Mouse (Mus musculus) layer of hippocampus, adult 18-20 months (tissue): ENCODE measurements around the gene Hspb9. TPM values are rescaled to one million over a fixed set of nuclear protein-coding genes. Genes with fewer than 3 reads are reported as not detected.

ENCODE experiments used
- DNase-seq, 2 experiments: peaks; one replicate each; pipeline ENCODE4 v3.0.0; 2022; ENCODE audit warnings: low spot score in 2 of 2
- long read RNA-seq: library from polyadenylated mRNA; stranded (forward); transcript quantifications from one replicate; pipeline ENCODE4 v2.0.0, GENCODE M21; 2021
- total RNA-seq, 2 experiments: library from RNA; stranded (reverse); gene quantifications; 2 replicates each; pipeline ENCODE4 v1.2.3; 2021

Gene Hspb9
- total RNA-seq: not detected
- long read RNA-seq: 0 reads

DNA sequence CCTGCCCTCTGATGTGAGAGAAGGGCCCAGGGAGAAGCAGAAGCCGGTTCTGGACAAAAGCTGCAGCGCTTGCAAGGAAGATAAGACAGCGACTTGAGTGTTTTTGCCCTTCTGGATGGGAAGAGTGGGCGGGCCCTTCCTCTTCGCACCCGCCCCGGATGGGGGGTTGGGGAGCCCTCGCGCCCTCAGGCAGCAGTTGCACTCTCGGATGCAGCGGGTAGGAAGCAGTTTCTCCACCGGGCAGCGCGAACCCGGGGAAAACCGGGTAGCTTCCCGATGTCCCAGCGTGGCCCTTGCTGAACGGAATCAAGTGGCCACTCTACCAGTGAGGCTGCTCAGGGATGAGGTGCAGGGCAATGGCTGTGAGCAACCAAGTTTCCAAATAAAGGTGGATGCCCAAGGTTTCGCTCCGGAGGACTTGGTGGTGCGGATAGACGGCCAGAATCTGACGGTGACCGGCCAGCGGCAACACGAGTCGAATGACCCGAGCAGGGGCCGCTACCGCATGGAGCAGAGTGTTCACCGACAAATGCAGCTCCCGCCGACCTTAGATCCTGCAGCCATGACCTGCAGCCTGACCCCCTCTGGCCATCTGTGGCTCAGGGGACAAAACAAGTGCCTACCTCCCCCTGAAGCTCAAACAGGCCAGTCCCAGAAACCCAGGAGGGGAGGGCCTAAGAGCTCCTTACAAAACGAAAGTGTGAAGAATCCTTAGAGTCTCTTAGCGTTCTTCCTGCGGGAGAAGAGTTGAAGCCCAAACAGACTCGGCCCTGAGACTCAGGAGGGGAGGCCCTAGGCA is at the start of gene Hspb9:
Gene Hspb9, plus strand, starts transcription at position 116 of the 799 bp plus-strand sequence.
- DNase-seq: peak in 1 of 2 experiments; percentile 46

DNA sequence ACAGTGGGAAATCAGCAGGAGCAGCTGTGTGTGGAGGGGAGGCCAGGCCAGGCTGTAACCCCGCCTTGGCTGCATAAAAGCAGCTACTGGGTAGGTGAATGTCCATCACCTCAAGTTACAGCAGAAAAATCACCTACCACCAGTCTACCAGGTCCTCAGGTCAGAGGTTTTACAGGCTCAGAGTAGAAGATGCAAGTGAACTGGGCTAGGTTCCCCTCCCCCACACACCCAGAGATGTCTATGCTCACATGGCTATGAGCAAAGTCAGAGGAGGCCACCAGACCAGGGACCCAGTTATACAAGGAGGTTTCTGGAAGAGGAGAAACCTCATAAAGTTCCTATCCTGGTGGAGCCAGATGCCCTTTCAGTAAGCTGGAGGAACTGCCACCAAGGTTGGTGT is 42.6 kb upstream of the Hspb9 start:
- no peak for DNase-seq

DNA sequence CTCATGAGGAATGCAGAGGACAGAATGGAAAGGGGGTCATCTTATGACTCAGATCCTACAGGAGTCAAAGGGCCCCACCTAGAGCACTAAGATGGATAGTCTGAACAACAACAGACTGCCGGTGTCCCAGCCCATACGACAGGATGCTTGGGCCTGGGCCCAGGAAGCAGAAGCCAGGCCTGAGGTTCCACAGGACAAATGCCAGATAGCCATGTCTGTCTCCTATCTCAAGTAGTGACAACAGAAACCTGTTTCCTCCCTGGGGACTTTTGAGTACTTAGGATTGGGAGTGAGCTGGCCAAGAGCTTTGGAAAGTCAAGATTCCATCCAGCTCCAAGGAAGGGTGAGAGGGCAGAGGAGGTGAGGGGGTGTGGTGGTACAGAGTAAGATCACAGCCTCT is 41.7 kb upstream of the Hspb9 start:
- DNase-seq: no peak

DNA sequence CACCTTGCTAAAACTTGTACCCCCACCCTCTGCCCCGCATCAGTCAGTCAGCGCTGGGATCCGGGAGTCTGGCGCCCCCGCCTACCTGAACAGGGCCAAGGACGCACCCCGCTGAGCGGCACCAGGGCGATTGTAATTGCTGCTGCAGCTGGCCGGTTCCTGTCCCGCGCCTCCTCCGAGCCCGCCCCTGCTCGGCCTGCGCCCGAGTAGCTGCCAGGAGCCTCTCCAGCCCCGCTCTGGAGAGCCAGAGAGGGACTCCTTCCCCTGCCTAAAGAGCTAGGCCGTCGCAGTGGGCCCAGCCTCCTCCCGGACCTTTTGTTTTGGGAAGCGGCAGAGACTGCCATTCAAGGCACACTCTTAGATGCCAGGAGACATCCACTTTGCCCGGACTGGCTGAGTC is 40.5 kb upstream of the Hspb9 start:
- DNase-seq: no peak

DNA sequence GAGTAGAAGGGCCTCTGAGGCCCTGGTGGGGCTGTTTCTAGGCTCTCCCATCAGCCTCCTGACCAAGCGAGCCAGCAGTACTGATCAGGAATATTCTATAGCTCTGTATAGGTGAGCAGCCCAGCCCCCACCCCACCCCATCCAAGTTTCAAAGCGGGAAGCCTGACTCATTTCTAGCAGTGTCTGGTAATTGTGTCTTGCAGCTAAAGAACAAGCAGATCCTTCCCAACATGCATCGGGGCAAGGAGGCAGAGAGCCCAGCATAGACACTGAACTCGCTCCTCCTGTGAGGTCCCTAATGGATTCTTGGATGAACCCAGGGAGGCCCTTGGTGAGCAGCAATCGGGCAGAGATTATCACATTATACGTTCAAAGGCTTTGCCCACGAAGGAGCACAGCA is 35.8 kb upstream of the Hspb9 start:
- DNase-seq: peak in 1 of 2 experiments; percentile 18

DNA sequence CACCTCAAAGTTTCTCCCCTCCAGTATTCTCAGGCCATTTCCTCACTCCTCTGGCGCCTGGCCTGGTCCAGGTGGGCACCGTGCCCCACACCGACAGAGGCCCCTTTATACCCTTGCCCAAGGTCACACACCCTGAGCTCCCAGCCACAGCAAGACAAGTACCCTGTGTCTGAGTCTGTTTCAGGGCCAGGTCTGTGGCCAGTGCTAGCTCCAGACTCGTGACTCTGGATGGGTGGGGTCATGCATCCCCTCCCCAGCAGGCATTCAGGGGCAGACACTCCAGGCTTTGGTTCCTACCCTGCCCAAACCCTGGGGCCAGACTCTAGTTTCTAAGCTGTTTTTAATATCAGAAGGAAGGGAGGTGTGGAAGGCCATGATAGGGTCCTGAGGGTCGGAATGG is 31.8 kb upstream of the Hspb9 start:
- no peak for DNase-seq

DNA sequence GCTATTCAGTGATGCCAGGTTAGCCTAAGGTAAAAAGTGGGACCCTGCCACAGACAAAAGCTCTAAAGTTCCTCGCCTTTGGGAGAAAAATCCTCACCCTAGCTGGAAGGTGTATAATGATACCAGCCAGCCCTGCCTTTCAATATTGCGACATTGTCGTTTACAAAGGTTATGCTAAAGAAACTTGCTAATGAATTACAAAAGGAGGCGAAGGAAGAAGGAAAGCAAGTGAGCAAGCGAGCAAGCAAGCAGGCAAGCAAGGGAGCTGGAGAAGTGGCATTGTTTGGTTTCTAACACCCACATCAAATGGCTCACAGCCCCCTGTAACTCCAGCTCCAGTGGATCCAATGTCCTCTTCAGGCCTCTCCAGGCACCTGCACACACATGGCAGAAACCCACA is 31.1 kb upstream of the Hspb9 start:
- DNase-seq: no peak

DNA sequence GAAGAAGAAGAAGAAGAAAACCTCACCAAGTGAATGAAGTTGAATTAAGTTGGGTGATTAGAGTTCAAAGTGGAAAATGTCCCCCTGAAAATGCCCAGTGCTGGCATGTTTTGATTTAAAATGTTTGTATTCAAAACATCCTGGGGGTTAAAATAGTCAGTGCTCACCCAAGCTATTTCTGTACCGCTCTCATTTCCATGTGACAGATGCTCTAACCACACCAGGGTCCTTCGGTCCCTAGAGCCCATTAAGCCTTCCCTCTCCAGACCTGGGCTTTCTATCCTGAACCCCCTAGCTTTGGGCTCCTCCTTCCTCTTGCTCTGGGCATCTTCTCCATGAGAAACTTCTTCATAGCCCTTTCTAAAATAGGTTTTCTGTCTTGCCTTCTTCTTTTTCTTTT is 29.6 kb upstream of the Hspb9 start:
- DNase-seq: no peak

DNA sequence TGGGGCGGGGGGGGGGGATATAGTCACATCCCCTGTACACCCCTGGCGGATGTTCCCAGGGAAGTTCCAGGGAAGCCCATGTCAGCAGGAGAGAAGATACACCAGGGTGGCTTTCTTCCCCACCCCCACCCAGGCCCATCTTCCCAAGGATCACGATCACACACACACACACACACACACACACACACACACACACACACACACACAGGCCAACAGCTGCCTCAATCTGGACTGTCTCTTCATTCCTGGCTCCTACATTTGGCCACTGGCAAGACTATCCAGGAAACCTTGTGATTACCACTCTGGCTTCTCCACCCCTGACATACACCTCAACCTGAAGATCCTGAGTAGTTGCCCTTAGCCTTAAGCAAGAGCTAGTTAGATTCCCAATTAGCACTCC is 28.3 kb upstream of the Hspb9 start:
- no peak for DNase-seq

DNA sequence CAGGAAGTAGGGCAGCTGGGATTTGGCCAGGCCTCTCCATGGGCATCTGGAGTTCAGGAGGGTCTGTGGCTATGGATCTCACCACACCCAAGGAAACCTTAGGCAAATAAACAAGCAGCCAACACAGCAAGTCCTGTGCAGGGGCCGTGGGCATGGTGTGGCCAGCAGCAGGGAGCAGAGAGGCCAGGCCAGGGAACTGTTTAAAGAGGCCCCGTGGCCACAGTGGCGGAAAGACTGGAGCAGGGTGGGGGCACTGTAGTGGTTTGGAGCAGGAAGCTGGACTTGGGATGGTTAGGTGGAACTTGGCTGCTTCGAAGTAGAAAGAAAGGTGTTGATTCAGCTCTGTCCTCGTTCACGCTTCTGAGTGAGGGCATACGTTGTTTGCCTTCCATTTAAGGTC is 26.4 kb upstream of the Hspb9 start:
- DNase-seq: no peak

DNA sequence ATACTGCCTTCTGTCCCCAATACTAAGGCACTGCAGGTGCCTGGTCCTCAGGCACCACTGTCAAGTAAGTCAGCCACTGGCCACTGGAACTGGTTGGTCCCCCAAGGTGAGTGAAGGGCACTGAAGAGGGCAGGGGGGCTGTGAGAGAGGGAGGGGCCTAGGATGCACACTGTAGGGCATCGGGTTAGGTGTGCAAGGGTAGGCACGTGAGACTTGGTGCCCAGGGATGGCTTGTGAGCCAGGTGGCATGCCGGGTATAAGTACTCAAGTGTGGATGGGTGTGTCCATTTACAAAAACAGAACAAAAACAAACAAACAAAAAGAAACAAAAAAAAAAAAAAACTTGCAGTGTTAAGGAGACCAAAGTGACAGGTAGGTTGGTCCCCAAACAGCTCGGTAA is 25.2 kb upstream of the Hspb9 start:
- DNase-seq: no peak

DNA sequence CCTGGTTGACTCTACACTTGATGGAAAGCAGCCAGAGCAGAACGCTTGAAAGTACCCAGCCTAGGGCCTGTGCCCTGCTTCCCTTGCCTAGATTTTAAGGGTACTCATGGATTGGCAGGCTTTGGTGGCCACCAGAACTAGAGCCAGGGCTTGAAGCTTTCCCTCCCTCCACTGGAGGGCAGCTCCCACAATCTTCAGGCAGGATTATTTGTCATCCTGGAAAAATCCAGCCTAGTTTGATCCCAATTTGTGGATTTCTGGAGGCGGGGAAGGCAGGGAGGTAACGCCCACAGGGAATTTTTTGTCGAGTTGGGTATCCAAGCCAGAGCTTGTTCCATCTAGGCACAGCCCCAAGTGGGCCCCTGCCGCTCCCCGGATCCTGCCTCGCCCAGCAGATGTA is 23.3 kb upstream of the Hspb9 start:
- DNase-seq: no peak

DNA sequence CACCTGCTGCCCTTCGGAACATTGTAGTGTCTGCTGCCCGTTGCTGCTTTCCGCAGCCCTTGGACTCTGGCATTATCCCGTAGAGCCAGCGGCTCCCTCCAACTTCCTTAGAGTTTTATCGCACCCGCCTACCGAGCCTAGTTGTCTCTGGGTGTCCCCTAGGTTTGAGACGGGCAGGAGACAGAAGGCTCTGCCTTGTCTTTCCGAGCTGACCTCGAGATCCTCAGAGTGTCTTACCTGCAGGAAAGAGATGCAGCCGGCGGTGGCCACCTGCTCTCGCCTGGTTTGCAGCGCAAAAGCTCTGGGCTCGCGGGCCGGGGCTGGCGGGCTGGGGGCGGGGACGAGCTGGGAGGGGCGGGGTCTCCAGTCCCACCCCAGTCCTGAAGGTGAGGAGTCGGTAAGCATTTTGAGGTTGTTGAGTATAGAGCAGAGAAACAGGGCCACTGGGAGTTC is 21.5 kb upstream of the Hspb9 start, which contains the start of gene Zfp385c:
Gene Zfp385c, minus strand, starts transcription at position 292 of the 453 bp plus-strand sequence.
- no peak for DNase-seq

DNA sequence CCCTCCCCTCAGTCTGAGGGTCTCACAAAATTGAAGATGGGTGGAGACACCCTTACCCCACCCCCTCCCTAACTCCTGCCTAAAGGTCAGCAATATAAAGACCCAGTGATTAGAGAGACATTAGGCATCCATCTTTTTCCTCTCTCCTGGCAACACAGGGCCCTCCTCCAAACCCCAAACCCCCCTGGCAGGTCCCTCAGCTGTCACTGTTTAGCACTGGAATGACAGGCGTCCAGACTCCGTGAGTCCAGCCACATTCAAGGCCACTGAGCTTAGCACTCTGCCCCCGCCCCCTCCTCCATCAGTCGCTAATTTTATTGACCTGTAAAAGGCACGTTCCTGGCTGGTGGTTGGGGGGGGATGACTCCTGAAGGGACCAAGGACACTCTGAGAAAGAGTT is 20.5 kb upstream of the Hspb9 start:
- DNase-seq: no peak

DNA sequence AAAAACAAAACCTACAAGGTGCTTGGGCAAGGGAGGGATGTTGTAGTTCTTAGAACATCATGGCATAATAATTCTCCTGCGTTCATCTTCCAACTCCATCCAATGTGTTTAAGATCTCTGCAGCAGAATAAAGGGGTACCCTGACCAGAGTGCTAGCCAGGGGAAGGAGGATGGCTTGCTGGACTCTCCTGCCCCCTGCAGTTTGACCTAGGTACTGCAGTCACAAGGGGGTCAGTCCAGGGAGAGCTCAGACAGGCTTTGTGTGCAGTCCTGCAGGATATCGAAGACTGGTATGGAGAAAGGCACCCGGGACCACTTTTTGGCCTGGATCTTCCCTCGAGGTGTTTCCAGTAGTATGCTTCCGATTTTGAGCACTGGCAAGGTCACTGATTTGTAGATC is 18.7 kb upstream of the Hspb9 start:
- peak in 1 of 2 experiments; percentile 79 for DNase-seq

DNA sequence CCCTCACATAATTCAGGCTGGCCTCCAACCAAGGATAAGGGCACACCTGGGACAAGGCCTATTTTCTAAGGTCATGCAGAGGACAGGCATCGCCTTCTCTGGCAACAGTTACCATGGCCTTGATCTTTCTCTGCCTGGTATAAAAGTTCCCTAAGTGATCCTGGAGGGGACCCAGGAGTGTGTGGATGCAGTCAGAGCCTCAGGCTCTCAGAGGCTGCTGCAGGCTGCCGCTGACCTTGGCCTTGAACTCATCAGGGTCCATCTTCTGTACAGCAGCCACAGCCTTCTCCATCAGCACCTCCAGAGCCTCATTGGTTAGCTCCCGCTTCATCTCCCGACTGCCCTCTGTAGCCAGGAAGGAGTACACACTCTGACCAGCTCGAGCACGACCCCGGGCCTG is 15.7 kb upstream of the Hspb9 start:
- no peak for DNase-seq

DNA sequence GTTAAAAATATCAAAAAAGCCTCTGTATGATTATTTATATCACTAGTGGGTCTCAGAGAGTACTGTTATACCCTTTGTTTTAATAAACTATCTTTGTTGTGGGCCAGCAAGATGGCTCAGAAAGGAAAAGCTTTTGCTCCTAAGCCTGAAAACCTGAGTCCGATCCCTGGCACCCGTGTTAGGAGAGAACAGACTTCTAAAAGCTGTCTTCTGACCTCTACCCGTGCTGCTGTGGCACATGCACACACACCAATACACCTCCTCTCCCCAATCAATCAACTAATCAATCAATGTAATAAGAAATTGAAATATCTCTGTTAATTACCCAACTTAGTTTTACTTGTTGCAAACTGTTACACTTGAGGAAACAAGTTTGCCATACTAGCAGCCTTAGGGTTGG is 12.9 kb upstream of the Hspb9 start:
- DNase-seq: no peak

DNA sequence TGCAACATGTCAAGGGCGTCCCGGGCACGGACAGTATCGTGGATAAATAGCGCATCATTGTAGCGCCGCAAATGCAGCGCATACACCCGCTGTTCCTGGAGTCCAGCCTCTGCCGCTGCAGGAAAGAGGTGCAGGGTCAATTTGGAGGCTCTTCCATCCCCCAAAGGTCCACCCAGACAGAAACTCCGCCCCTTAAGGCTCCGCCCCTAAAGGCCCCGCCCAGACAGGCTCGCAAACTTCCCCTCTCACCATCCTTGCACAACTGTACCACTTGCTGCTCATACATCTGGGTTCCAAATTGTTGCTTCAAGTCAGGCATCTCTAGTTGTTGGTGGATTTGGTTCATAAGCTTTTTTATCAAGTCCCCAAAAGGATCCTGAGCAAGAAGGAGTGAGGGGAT is 12.3 kb upstream of the Hspb9 start:
- no peak for DNase-seq

DNA sequence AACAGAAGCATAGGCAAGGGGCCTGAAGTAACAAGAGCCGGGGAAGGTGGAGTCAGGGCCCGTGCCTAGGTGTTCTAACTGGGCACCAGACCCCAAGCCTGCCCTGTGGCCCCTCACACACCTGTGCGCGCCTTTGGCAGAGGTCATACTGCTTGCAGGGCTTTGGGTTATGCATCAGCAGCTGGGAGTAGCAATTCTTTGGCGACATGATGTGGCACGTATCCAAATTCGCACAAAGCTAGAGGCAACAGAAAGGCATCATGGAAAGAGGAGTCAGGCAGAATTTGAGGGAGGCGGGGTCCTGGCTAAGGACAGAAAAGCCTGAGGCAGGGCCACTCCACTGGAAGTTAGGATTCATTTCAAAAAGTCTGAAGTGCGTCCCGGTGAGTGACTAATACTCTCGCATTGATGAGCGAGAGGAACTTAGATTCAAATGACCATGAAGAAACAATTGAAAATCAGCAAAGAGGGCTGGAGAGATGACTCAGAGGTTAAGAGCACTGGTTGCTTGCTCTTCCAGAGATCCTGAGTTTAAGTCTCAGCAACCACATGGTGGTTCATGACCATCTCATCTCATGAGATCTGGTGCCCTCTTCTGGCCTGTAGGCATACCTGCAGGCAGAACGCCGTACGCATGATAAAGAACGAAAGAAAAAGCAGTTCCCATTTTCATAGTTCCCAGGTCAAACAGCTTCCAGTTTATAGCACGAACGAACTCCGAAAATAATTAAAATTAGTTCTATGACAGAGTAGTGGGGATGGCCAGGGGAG is 11.4 kb upstream of the Hspb9 start:
- peak in 1 of 2 experiments; percentile 78 for DNase-seq

DNA sequence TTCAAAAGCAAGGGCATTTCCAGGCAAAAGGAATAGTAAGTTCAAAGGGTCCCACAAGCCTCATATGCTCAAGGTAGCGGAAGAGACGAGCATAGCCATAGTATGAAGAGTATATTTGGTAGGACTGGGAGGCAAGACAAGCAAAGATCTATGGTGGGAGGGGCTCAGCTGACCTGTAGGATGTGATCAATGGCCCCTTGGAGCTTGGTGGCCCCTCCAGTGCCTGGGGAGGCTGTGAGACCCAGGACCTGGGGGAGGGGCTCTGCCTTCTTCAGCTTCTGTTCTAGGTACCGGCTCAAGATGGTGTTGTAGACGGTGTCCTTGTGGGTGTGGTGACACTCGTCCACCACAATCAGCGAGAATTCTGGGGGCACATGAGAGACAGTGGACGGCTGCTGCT is 10.7 kb upstream of the Hspb9 start:
- DNase-seq: no peak

DNA sequence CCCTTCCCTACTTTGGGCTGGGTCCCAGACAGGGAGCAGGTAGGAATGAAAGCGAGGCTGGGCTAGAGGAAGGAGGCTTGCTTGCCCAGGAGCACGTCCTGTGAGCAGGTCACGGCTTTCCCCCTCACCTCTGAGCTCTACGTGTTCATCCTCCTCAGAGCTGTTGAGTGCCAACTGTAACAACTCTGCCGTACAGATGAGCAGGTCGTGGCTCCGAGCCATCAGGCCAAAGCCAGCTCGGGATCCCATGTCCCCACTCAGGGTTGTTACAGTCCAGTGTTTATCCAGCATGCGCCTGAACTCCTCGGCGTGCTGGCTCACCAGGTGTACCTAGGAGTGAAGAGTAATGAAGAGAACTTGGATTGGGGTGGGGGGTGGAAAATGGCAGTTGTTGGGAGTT is 10.3 kb upstream of the Hspb9 start:
- DNase-seq: no peak

DNA sequence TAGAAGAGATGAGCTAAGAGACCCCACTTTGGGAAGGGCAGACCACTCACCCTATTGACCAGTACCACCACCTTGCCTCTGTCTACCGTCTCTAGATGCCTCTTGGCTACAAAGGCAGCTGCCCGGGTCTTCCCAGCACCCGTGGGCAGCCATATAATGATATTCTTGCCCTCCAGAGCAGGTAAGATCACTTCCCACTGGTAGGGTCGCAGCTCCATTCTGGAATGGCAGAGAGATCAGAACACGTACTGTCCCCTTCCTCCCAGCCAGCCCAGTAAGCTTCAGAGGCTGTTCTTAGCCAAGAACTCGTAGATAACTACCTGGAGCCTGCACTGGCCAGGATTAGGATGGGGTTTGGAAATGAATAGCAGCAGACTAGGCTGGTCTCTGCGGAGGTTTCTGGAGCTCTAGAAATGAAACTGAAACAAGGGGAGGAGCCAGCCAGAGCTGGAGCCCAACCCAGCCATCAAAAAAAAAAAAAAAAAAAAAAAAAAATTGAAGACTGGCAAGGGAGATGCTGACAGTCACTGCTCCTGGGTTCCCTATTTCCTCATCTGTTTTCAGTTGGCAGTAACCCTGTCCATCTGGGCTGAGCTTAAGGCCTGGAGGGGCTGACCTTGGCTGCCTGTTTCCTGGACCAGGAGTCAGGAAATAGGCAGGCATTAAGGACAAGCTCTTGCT is 9.7 kb upstream of the Hspb9 start, which contains the start of gene Dhx58:
Gene Dhx58, minus strand, starts transcription at position 421 of the 681 bp plus-strand sequence.
- no peak for DNase-seq
